Mouse (Mus musculus): ENCODE measurements around the gene Ccdc33. TPM values are rescaled to one million over a fixed set of nuclear protein-coding genes. Genes with fewer than 3 reads are reported as not detected.

Gene Ccdc33
- total RNA-seq (2021): 1 to 10 TPM in 1 of 2 experiments, under 1 TPM in 1; 0.55 to 1.1 TPM

- intact Hi-C loops (cut with DNase I): loop anchor here (5.0 kb wide), 1 partner anchor 49 kb away; no protein-coding TSS in a partner anchor
- DNase-seq (ENCODE audit: low spot score in 2 of 2): no peak
Observed at GRCm38 (mm10) chr9:58118671-58119070, at the start of gene Ccdc33. TSS of gene Ccdc33 (minus strand) at chr9:58118823.

- DNase-seq (ENCODE audit: low spot score in 2 of 2): no peak
- intact Hi-C loops (cut with DNase I): loop anchor here (5.0 kb wide), 1 partner anchor 48 kb away; the partner anchor contains the start of gene Ccdc33
Observed at GRCm38 (mm10) chr9:58165779-58166178, 47.2 kb upstream of the Ccdc33 start.

- intact Hi-C loops (cut with DNase I): no loop called here
- no peak for DNase-seq (ENCODE audit: low spot score in 2 of 2)
Observed at GRCm38 (mm10) chr9:58163146-58163545, 44.5 kb upstream of the Ccdc33 start.

GRCm38 (mm10) chr9:58162173-58162572 is 43.5 kb upstream of the Ccdc33 start:
- no peak for DNase-seq (ENCODE audit: low spot score in 2 of 2)
- intact Hi-C loops (cut with DNase I): no loop called here

- intact Hi-C loops (cut with DNase I): no loop called here
- DNase-seq (ENCODE audit: low spot score in 2 of 2): no peak
Observed at GRCm38 (mm10) chr9:58160315-58160714, 41.7 kb upstream of the Ccdc33 start.

GRCm38 (mm10) chr9:58159855-58160254 is 41.2 kb upstream of the Ccdc33 start:
- peak in 1 of 2 experiments; percentile 77 for DNase-seq (ENCODE audit: low spot score in 2 of 2)
- intact Hi-C loops (cut with DNase I): no loop called here

GRCm38 (mm10) chr9:58158541-58159311 is 40.1 kb upstream of the Ccdc33 start:
- intact Hi-C loops (cut with DNase I): no loop called here
- peak in 1 of 2 experiments; percentile 53 for DNase-seq (ENCODE audit: low spot score in 2 of 2)

GRCm38 (mm10) chr9:58157838-58158237 is 39.2 kb upstream of the Ccdc33 start:
- intact Hi-C loops (cut with DNase I): no loop called here
- no peak for DNase-seq (ENCODE audit: low spot score in 2 of 2)

- no peak for DNase-seq (ENCODE audit: low spot score in 2 of 2)
- intact Hi-C loops (cut with DNase I): no loop called here
Observed at GRCm38 (mm10) chr9:58156819-58157560, 38.4 kb upstream of the Ccdc33 start.

- intact Hi-C loops (cut with DNase I): no loop called here
- DNase-seq (ENCODE audit: low spot score in 2 of 2): peak in 1 of 2 experiments; percentile 27
Observed at GRCm38 (mm10) chr9:58155366-58155765, 36.7 kb upstream of the Ccdc33 start.

- DNase-seq (ENCODE audit: low spot score in 2 of 2): no peak
- intact Hi-C loops (cut with DNase I): no loop called here
Observed at GRCm38 (mm10) chr9:58153095-58153494, 34.5 kb upstream of the Ccdc33 start.

- intact Hi-C loops (cut with DNase I): no loop called here
Observed at GRCm38 (mm10) chr9:58150733-58151361, 32.2 kb upstream of the Ccdc33 start.

GRCm38 (mm10) chr9:58148806-58149205 is 30.2 kb upstream of the Ccdc33 start:
- DNase-seq (ENCODE audit: low spot score in 2 of 2): no peak
- intact Hi-C loops (cut with DNase I): no loop called here

More at GRCm38 (mm10) chr9:58150733-58151361, 32.2 kb upstream of the Ccdc33 start:
- no peak for DNase-seq (ENCODE audit: low spot score in 2 of 2)

- DNase-seq (ENCODE audit: low spot score in 2 of 2): no peak
- intact Hi-C loops (cut with DNase I): no loop called here
Observed at GRCm38 (mm10) chr9:58145417-58145816, 26.8 kb upstream of the Ccdc33 start.

- DNase-seq (ENCODE audit: low spot score in 2 of 2): no peak
Observed at GRCm38 (mm10) chr9:58144664-58145063, 26.0 kb upstream of the Ccdc33 start.

GRCm38 (mm10) chr9:58143419-58143818 is 24.8 kb upstream of the Ccdc33 start:
- intact Hi-C loops (cut with DNase I): no loop called here
- no peak for DNase-seq (ENCODE audit: low spot score in 2 of 2)

More at GRCm38 (mm10) chr9:58144664-58145063, 26.0 kb upstream of the Ccdc33 start:
- intact Hi-C loops (cut with DNase I): no loop called here

GRCm38 (mm10) chr9:58139947-58140346 is 21.3 kb upstream of the Ccdc33 start:
- DNase-seq (ENCODE audit: low spot score in 2 of 2): peak; percentile 37 to 61
- intact Hi-C loops (cut with DNase I): no loop called here

- no peak for DNase-seq (ENCODE audit: low spot score in 2 of 2)
- intact Hi-C loops (cut with DNase I): no loop called here
Observed at GRCm38 (mm10) chr9:58135921-58136321, 17.3 kb upstream of the Ccdc33 start.

GRCm38 (mm10) chr9:58134906-58135305 is 16.3 kb upstream of the Ccdc33 start:
- DNase-seq (ENCODE audit: low spot score in 2 of 2): no peak
- intact Hi-C loops (cut with DNase I): no loop called here
